Mouse (Mus musculus): ENCODE measurements around the gene Fam72a. TPM values are rescaled to one million over a fixed set of nuclear protein-coding genes. Genes with fewer than 3 reads are reported as not detected.
A peak's percentile ranks its signal among the peaks of the same experiment; 100 is the strongest.

Fam72a gene
- polyA plus RNA-seq, 1 experiment, result 4.4 TPM

DNA sequence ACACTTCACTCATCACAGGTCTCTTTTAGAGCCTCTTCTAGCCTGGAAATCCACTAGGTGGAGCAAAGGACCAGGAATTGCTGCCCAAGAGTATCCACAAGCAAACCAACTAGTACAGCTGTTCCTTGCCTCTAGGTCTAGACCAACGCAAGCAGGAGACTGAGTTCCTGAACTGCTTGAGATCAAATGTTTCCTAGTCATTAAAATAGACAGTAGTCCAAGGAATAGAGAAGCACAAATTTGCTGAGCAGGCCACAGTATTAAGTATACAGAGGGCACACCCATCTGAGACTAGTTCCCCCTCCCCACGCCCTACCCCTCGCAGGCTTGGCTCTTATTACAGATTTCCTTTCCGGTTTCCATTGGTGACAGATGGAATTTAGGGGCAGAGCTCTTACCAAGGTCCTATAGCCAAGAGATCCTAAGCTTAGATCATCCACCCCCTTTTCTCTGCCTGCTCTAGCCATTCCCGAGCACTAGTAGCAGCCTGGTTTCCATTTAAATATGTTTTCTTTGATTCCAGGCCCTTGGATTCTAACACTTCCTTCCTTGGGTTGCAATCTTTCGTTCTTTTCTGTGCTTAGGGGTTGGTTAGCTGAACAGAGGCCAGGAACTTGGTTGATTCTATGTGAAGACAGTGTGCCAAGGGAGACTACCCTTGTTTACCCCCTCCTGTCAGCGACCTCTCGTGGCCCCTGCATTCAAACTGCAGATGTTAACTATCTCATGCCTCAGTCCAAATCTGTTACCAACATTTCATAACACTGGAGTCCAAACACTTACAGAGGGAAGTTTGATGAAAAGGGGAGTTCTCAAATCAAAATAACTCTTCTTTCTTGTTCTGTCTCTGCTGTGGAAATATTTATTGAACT, 21.0 kb downstream of the Fam72a start:
- no peak for TF ChIP-seq GATA1 (IDR thresholded peaks at IDR 0.05; ENCODE audit: low read length)

GRCm38 (mm10) chr1:131551956-131552355, 24.3 kb downstream of the Fam72a start:
- no peak for TF ChIP-seq GATA1 (IDR thresholded peaks at IDR 0.05; ENCODE audit: low read length)

- TF ChIP-seq GATA1 (IDR thresholded peaks at IDR 0.05; ENCODE audit: low read length), result no peak
Measured at GRCm38 (mm10) chr1:131553428-131553827, 25.7 kb downstream of the Fam72a start.

DNA sequence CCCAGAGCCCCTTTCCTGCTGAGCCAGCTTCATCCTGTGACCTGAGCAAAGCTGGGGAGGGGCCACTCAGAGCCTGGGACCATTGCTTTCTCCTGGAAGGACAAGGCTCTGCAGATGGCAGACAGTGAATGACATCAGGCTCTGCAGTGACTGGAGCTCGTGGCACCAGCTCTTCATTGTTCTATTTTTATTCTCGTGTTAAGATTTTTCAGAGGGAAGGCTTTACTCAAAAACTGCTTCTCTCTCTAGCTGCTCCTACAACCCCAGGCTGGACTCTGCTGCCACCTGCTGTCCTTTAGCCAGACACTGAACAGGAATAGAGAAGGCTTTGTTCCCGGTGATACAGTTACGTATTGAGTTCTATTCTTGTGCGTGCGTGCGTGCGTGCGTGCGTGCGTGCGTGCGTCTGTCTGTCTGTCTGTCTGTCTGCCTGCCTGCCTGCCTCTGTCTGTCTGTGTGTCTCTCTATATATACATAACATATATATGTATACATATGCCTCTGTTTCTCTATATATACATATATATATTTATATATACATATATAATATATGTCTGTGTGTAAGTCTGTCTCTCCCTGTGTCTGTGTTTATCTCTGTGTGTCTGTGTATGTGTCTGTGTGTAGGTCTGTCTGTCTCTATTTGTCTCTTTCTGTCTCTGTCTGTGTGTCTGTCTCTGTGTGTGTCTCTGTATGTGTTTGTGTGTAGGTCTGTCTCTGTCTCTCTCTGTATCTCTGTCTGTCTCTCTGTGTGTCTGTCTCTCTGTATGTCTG, 27.5 kb downstream of the Fam72a start:
- no peak for TF ChIP-seq GATA1 (IDR thresholded peaks at IDR 0.05; ENCODE audit: low read length)

DNA sequence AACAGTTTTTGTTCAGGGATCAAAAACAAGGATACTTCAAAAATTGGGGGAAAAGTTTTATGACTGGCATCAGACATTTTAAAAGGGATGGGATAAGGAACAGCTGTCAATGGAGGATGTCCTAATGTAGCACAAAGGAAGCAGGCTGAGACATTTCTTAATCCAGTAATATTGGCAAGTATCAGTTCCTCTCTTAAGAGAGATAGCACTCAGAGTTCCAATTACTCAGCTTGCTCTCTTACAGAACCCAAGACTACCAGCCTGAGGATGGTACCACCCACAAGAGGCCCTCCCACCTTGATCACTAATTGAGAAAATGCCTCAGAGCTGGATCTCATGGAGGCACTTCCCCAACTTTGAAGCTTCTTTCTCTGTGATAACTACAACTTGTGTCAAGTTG, 32.8 kb downstream of the Fam72a start:
- no peak for TF ChIP-seq GATA1 (IDR thresholded peaks at IDR 0.05; ENCODE audit: low read length)

GRCm38 (mm10) chr1:131562081-131562480, 34.4 kb downstream of the Fam72a start:
- no peak for TF ChIP-seq GATA1 (IDR thresholded peaks at IDR 0.05; ENCODE audit: low read length)

DNA sequence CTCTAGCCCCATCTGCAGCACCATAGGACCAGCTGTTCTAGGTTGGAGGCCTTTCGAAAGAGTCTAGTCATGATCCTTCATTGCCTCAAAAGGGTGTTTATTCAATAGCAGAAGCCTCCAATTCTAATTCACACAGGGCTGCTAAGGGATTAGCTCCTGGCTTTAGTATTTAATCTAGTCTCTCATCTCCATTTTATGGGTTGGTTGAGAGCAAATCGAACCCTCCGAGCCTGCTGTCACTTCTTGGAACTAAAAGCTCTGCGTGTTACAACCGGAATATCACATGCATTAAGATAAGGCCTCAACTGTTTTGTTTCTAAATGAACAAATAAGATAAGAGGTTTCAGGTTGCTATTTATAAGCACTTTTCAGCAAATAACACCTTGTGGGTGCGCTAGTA, 42.0 kb downstream of the Fam72a start:
- peak; percentile 85 for TF ChIP-seq GATA1 (IDR thresholded peaks at IDR 0.05; ENCODE audit: low read length)

DNA sequence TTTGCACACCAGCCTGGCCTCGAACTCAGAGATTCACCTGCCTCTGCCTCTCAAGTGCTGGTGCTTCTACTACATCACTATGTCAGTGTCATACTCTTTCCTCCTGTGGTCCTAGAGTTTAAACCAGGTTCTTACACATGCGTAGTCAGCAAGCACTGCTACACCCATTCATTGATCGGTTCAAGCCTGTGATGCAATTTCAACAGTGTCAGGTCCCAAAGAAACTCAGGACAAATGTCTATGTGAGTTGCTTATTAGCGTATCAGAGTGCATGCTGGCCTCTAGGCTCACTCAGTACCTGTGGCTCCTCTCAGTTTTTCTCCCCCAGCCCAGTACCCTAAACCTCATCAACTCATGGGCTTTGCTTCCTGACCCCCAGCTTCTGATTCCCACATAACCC, 42.7 kb downstream of the Fam72a start:
- TF ChIP-seq GATA1 (IDR thresholded peaks at IDR 0.05; ENCODE audit: low read length), result no peak

DNA sequence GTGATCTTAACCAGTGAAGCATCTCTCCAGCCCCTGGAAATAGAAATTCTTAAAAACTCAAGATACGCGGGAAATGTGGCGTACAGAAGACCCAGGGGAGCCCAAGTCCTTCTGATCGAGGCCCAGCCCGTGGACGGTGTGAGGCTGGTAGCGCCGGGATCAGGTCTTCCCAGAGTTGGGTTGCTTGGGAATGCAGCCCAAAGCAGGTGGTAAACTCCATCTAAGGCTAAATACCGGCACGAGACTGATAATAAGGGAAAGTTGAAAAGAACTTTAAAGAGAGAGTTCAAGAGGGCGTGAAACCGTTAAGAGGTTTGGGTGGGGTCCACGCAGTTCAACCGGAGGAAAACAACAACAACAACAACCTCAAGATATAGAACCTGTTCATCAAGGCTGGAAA, 46.0 kb downstream of the Fam72a start:
- TF ChIP-seq GATA1 (IDR thresholded peaks at IDR 0.05; ENCODE audit: low read length), result no peak

DNA sequence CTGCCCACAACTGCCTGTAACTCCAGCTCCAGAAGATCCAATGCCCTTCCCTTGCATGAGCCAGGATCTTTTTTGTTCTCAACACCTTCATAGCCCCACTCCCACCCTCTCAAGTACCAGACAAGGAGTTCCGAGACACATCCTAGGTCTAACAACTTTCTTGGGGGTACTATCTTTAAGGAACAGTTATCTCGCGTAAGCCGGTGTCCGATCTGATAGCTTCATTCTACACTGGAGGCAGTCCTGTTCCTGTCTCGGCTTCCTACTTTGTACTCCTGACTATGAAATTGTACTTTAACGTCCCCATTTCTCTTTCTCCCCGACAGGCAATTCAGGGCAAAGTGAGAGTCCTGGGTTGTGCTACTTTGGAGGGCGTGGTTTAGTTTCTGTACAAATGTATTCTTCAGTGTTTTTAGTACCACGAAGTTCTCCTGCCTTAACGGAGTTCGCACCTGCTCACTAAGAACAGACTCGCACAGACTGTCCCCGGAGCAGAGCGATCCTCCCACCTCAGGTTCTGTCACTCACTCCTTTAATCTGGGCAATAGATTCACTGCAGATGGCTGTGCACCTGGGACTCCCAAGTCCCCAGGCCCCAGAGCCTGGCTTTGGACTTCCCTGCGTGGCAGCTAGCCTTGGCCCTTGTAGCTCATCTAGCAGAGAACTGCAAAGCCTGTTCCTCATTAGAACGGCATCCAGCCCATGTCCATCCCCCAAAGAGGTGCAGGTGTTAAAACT, 51.4 kb downstream of the Fam72a start:
- TF ChIP-seq GATA1 (IDR thresholded peaks at IDR 0.05; ENCODE audit: low read length), result no peak

DNA sequence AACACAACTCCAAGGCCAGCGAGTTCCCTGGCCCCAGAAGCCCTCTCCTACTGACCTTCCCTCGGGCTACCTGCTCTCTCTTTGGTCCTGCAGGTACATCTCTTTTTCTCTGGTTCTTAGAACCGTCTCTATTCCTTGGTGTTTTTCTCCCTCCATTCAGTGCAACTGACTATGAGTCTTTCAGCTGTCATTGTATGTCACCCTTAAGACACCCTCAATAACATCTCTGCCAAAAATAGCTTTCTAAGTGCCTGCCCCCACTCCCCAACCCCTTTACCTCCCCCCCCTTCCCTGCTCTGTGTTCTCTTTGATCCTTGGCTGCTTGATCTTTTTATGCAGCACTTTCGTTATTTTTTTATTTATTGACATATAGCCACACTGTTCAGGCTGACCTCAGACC, 52.7 kb downstream of the Fam72a start:
- no peak for TF ChIP-seq GATA1 (IDR thresholded peaks at IDR 0.05; ENCODE audit: low read length)

- no peak for TF ChIP-seq GATA1 (IDR thresholded peaks at IDR 0.05; ENCODE audit: low read length)
Measured at GRCm38 (mm10) chr1:131583598-131583997, 55.9 kb downstream of the Fam72a start.

GRCm38 (mm10) chr1:131586836-131587235, 59.1 kb downstream of the Fam72a start:
- TF ChIP-seq GATA1 (IDR thresholded peaks at IDR 0.05; ENCODE audit: low read length), result no peak

Other genes with a start within 250 kb of the Fam72a start
- gene Ikbke, start 248.3 kb upstream of the Fam72a start, polyA plus RNA-seq (2012), result 0.31 and 0.37 TPM in 2 replicates
- gene Srgap2, start 551 bp upstream of the Fam72a start, polyA plus RNA-seq (2012), result 16.3 and 19.9 TPM in 2 replicates
- not detected in 2 replicates for gene Avpr1b, start 71.3 kb downstream of the Fam72a start, polyA plus RNA-seq (2012)
- 139 and 188 TPM in 2 replicates for gene Ctse, start 110.4 kb downstream of the Fam72a start, polyA plus RNA-seq (2012)
- gene Rab7b, start 160.8 kb downstream of the Fam72a start, polyA plus RNA-seq (2012), result 0.03 and 0.13 TPM in 2 replicates
- gene Slc26a9, start 216.1 kb downstream of the Fam72a start, polyA plus RNA-seq (2012), result 0.02 and 0.03 TPM in 2 replicates

All from G1E-ER4 (cell line).